Mouse (Mus musculus) adrenal gland, postnatal 36 days (tissue): ENCODE measurements around the gene Scarb1. TPM values are rescaled to one million over a fixed set of nuclear protein-coding genes. Genes with fewer than 3 reads are reported as not detected.
A peak's percentile ranks its signal among the peaks of the same experiment; 100 is the strongest.

Experiments used
- DNase-seq, 2 experiments: peaks; one replicate each; pipeline ENCODE4 v3.0.0; 2021; ENCODE audit warnings: mixed read lengths in 1 of 2
- total RNA-seq, 2 experiments: library from RNA; stranded (reverse); gene quantifications; 2 replicates each; pipeline ENCODE4 v1.2.3; 2021

Gene Scarb1
- total RNA-seq, 2 experiments from 2014 or later: 1,867 to 4,652 TPM

DNA sequence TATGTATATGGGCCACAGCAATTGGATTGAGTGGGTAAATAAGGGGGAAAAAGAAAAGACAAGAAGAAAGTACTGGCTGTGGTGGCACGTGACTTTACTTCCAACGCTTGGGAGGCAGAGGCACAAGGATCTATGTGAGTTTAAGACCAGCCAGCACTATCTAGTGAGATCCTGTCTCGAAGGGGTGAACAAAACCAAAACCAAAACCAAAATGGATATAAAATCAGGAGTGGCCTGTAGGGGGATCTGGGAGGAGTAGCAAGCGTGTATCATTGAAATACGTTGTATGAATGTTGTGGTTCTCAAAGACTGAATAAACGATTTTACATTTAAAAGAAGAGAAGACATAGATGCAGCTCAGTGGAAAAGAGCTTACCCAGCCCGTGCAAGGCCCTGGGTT lies 34.5 kb downstream of the Scarb1 start:
- no peak for DNase-seq

- peak; percentile 79 to 91 for DNase-seq
Observed at GRCm38 (mm10) chr5:125305229-125306081, 35.4 kb downstream of the Scarb1 start.

DNA sequence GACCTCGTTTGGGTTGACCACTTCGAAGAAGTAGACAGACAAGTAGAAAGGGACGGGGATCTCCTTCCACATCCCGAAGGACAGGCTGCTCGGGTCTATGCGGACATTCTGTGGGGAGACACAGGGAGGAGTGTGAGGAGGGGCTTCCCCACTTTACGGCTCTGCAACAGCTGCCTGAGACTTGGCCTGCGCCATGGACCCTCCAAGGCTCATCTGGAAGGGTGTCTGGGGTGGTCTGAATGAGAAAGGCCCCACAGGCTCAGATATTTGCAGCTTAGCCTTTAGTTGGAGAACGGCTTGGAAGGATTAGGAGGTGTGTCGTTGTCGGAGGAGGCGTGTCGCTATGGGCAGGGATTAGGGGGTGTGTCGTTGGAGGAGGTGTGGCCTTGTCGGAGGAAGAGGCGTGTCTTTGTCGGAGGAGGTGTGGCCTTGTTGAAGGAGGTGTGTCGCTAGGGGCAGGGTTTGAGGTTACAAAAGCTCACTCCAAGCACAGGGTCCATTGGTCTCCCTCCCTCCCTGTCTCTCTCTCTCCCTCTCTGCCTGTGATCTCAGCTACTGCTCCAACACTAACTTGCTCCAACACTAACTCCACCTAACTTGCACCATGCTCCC lies 36.5 kb downstream of the Scarb1 start:
- DNase-seq: peak; percentile 52 to 66

DNA sequence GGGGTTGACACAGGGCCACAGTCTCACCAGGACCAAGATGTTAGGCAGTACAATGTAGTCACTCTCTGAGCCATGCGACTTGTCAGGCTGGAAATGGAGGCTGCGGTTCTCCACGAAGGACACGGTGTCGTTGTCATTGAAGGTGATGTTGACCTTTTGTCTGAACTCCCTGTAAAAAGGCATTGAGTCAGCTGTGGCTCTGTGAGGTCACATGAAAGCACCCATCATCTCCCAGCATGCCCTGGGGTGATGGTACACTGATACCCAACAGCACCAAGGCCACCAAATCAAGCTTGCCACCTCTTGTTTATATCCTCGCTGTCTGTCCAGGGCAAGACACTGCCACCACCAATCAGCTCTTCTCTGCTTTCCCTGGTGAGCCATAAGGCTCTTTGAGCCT lies 37.8 kb downstream of the Scarb1 start:
- DNase-seq: peak; percentile 44 to 65

- DNase-seq: no peak
Observed at GRCm38 (mm10) chr5:125298234-125298633, 42.7 kb downstream of the Scarb1 start.

DNA sequence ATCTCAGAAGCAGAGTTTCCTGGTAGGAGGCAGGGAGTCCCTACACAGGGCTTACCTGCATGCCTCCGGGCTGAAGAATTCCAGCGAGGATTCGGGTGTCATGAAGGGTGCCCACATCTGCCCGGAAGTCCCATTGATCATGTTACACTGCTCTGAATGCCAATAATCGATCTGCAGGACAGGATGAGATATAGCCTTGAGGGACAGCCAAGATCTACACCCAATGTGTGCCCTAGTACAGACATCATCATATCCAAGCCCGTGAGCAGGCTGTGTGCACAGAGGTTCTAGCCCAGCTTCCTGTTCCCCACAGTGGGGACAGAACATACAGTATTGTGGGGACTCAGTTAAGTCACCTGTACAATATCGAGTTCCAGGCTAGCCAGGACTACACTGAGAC lies 43.7 kb downstream of the Scarb1 start:
- DNase-seq: no peak

DNA sequence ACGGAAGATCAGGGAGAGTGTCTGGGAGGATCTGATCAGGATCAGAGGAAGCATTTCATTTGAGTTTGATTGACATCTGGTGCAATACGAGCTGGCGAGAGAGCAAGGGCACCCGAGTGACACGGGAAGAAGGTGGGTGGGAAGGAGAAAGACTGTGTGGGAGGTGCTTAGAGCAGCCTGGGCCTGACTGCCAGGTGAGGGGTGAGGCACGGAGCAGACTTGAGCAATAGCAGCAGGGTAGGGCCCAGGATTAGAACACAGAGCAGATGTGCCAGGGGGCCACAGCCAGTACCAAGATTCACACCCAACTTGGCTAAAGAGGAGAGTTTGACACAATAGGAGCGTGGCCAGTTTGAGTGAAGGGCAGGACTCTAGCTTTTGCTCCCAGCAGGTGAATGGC lies 47.9 kb downstream of the Scarb1 start:
- DNase-seq: peak in 1 of 2 experiments; percentile 43

GRCm38 (mm10) chr5:125291895-125292294 lies 49.0 kb downstream of the Scarb1 start:
- DNase-seq: no peak

- DNase-seq: no peak
Observed at GRCm38 (mm10) chr5:125291387-125291786, 49.5 kb downstream of the Scarb1 start.

GRCm38 (mm10) chr5:125287053-125287655 lies 53.7 kb downstream of the Scarb1 start:
- no peak for DNase-seq

GRCm38 (mm10) chr5:125286090-125286489 lies 54.8 kb downstream of the Scarb1 start:
- peak; percentile 84 to 87 for DNase-seq

DNA sequence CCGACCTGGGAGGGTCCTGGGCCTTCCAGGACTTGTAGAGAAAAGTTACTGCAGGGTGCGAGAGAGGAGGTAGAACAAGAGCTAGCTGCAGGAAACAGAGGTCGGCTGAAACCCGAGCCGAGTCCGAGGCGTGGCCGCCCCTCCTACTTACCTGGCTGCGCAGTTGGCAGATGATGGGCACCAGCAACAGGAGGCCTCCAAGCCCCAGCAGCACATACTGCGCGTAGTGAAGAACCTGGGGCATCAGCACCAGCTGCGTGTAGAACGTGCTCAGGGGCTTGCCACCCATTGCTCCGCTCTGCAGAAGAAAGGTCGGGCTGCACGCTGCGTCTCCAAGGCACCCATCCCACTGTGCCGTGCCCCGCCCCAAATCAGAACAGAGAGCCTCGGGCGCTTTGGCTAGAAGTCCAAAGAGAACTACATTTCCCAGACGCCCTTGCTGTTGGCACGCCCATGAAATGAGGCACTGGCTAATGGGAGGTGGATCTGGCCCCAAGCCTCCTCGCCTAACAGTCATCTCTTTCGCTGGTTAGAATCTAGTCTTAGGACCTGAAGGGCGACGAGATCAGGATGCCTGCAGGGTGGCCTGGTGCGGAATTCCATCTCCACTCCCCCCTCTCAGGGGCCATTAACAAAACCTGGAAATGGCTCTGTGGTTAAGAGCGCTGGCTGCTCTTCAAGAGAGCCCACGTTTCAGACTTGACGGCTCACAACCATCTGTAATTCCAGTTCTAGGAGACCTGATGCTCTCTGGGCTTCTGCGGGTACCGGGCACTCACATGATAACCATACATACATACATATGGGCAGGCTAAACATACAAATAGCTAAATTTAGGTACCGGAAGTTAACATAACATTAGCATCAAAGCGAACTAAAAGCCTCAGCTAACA lies 56.9 kb downstream of the Scarb1 start:
- no peak for DNase-seq

DNA sequence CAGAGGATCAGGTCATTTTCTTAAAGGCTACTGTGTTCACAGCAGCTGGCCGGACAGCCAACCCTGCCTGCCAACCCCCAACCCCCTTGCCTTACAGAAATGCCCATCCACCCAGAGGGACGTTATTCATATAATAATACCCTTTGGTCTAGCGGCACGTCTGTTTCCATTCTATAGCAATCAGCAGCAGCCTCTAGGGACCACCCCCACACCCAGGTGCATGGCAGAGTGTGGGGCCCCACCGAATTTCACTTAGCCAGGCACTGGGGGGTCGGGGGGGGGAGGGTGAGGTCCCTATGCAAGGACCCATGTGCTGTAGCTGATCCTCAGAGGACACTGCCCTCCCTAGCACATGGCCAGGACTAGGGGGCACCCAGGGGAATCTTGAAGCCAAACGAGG lies 61.7 kb downstream of the Scarb1 start:
- DNase-seq: no peak

DNA sequence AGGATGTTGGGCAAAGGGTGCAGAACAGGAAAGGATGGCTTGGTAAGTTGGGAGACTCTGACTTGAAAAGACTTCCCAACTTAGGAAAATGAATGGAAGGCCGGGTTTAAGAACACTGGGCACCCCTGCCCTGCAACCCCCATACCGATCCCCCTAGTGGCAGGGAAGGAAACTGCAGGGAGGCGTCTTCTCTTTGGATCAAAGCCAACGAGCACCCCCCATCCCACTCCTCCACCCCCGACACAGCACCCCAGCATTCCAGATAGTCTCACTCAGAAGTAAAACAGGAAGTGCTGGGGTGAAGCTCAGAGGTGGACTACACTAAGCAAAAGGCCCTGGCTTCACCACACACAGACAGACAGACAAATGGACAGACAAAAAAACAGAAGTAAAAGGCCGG lies 62.6 kb downstream of the Scarb1 start:
- peak in 1 of 2 experiments; percentile 59 for DNase-seq

DNA sequence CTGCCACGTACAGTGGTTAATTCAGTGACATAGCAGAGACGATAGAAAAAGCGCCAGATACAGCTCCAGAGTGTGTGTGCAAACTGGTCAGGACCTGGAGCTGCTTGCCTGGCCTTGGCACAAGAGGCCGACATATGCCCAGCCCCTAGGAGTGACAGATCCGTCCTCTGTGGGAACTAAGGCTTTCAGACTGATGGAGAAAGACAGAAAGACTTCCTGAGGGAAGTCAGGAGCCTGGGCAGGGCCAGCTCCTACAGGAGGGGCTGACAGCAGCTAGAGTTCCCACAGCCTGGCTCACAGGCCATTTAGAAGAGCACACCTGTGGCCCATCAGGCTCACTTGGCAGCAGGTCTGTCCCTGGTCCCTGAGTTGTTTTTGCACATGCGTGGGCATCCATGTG lies 63.6 kb downstream of the Scarb1 start:
- DNase-seq: no peak

- no peak for DNase-seq
Observed at GRCm38 (mm10) chr5:125276765-125277164, 64.1 kb downstream of the Scarb1 start.

DNA sequence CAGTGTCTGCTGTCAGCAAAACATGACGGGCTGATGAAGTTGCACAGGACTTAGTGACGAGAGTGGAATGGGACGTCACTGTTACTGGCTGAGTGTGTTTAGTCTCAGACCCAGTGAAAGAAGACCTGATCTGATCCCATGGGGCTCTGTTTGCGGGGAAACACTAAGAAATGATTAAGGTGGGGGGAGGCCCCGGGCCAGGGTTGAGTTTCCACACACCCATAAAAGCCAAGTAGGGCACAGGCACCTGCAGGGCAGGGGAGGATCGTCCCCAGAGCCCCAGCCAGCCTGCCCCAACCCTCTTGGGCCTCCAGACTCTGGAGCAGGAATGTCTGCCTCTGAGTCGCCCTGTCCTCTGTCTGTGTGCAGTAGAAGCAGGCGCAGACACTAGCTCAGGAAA lies 65.6 kb downstream of the Scarb1 start:
- peak in 1 of 2 experiments; percentile 49 for DNase-seq

GRCm38 (mm10) chr5:125274773-125275172 lies 66.1 kb downstream of the Scarb1 start:
- no peak for DNase-seq

DNA sequence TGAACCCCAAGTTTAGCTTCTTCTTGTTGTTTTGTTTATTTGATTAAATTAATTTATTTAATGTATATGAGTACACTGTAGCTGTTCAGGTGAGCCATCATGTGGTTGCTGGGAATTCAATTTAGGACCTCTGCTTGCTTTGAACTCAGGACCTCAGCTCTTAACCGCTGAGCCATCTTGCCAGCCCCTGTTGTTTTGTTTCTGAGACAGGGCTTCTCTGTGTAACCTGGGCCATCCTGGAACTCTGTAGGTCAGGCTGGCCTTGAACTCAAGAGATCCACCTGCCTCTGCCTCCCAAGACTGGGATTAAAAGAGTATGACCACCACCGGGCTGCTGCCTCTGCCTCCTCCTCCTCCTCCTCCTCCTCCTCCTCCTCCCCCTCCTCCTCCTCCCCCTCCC lies 66.7 kb downstream of the Scarb1 start:
- no peak for DNase-seq

- DNase-seq: peak; percentile 85 to 88
Observed at GRCm38 (mm10) chr5:125273666-125274109, 67.2 kb downstream of the Scarb1 start.

DNA sequence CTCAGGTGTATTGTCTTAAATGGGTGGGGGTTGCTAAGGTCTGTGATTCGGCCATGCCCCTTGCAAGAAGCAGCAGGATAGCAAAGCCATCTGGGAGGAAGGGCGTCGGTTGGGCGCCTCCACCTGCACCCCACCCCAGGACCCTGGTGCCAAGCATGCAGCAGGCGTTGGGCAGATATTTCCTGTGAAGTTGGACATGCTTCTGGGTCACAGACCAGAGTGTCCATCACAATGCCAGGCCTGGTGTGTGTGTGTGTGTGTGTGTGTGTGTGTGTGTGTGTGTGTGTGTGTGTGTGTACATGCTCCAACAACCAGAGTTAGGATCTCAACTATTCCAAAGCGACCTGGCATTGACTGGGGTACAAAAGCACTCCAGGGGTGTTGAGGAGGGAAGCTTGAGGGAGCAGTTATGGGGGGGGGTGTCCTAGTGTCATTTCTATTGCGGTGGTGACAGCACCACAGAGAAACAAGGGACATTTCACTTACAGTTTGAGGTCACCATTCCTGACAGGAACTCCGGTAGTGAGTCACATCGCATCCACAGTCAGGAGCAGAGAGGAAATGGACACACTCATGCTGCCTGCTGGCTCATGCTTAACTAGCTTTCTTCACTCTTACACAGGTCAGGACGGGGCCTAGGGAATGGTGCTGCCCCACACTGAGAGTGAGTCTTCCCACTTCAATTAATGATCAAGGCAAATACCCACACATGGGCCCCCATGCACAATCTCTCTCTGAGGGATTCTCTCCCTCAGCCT lies 68.5 kb downstream of the Scarb1 start:
- no peak for DNase-seq
